Mouse (Mus musculus): Measurements from ENCODE around the gene Tbcd. TPM values are rescaled to one million over a fixed set of nuclear protein-coding genes. Genes with fewer than 3 reads are reported as not detected.

Gene Tbcd
- polyA plus RNA-seq, 1 experiment, result 76.8 TPM

GRCm38 (mm10) chr11:121545398-121546034, 93.8 kb downstream of the Tbcd start:
- DNase-seq, result no peak
- 87% methylated on average over 3 of the region's 3 CpGs for WGBS
- no peak for TF ChIP-seq POLR2A (IDR thresholded peaks at IDR 0.05; ENCODE audit: borderline replicate concordance, insufficient read depth, low read length)
- TF ChIP-seq CTCF (IDR thresholded peaks at IDR 0.05; ENCODE audit: borderline replicate concordance, insufficient read depth, low read depth, low read length), result no peak
- no peak overlapping the region for H3K4me3 ChIP-seq (replicated peaks; ENCODE audit: insufficient read depth, low read depth, low read length)
- peaks cover 27% of the 10 kb centered on the region for H3K4me1 ChIP-seq (ENCODE audit: control insufficient read depth, insufficient read depth, low read length)
- H3K27me3 ChIP-seq (ENCODE audit: control insufficient read depth, insufficient read depth, low read length), result no peaks in the 10 kb centered on the region
- no peak overlapping the region for H3K27ac ChIP-seq (ENCODE audit: insufficient read depth, low read length)

GRCm38 (mm10) chr11:121547234-121547633, 95.5 kb downstream of the Tbcd start:
- H3K27ac ChIP-seq (ENCODE audit: insufficient read depth, low read length), result no peak overlapping the region
- H3K4me3 ChIP-seq (replicated peaks; ENCODE audit: insufficient read depth, low read depth, low read length), result no peak overlapping the region
- peaks cover 27% of the 10 kb centered on the region for H3K4me1 ChIP-seq (ENCODE audit: control insufficient read depth, insufficient read depth, low read length)
- WGBS, result 86% methylated on average over 5 of the region's 5 CpGs
- TF ChIP-seq CTCF (IDR thresholded peaks at IDR 0.05; ENCODE audit: borderline replicate concordance, insufficient read depth, low read depth, low read length) (no peak), POLR2A (IDR thresholded peaks at IDR 0.05; ENCODE audit: borderline replicate concordance, insufficient read depth, low read length) (no peak)
- no peak for DNase-seq
- H3K27me3 ChIP-seq (ENCODE audit: control insufficient read depth, insufficient read depth, low read length), result no peaks in the 10 kb centered on the region

GRCm38 (mm10) chr11:121547925-121548324, 96.2 kb downstream of the Tbcd start:
- H3K27ac ChIP-seq (ENCODE audit: insufficient read depth, low read length), result no peak overlapping the region
- H3K4me1 ChIP-seq (ENCODE audit: control insufficient read depth, insufficient read depth, low read length), result peaks cover 20% of the 10 kb centered on the region
- TF ChIP-seq POLR2A (IDR thresholded peaks at IDR 0.05; ENCODE audit: borderline replicate concordance, insufficient read depth, low read length) (no peak), CTCF (IDR thresholded peaks at IDR 0.05; ENCODE audit: borderline replicate concordance, insufficient read depth, low read depth, low read length) (no peak)
- H3K27me3 ChIP-seq (ENCODE audit: control insufficient read depth, insufficient read depth, low read length), result no peaks in the 10 kb centered on the region
- H3K4me3 ChIP-seq (replicated peaks; ENCODE audit: insufficient read depth, low read depth, low read length), result no peak overlapping the region
- no peak for DNase-seq
- 96% methylated on average over 4 of the region's 4 CpGs for WGBS

- Histone ChIP-seq H3K4me1 (ENCODE audit: control insufficient read depth, insufficient read depth, low read length) (peaks cover 10% of the 10 kb centered on the region), H3K27me3 (ENCODE audit: control insufficient read depth, insufficient read depth, low read length) (no peaks in the 10 kb centered on the region), H3K4me3 (replicated peaks; ENCODE audit: insufficient read depth, low read depth, low read length) (no peak overlapping the region), H3K27ac (ENCODE audit: insufficient read depth, low read length) (no peak overlapping the region)
- WGBS, result 53% methylated on average over 12 of the region's 12 CpGs
- TF ChIP-seq POLR2A (IDR thresholded peaks at IDR 0.05; ENCODE audit: borderline replicate concordance, insufficient read depth, low read length) (no peak), CTCF (IDR thresholded peaks at IDR 0.05; ENCODE audit: borderline replicate concordance, insufficient read depth, low read depth, low read length) (no peak)
- DNase-seq, result no peak
Observed at GRCm38 (mm10) chr11:121548996-121549842, 97.5 kb downstream of the Tbcd start.

- DNase-seq, result no peak
- no peak for TF ChIP-seq POLR2A (IDR thresholded peaks at IDR 0.05; ENCODE audit: borderline replicate concordance, insufficient read depth, low read length)
- TF ChIP-seq CTCF (IDR thresholded peaks at IDR 0.05; ENCODE audit: borderline replicate concordance, insufficient read depth, low read depth, low read length), result no peak
- Histone ChIP-seq H3K4me1 (ENCODE audit: control insufficient read depth, insufficient read depth, low read length) (0 out of 2 replicates have a peak, but pooled peaks cover 5% of the 10 kb centered on the region), H3K27ac (ENCODE audit: insufficient read depth, low read length) (no peak overlapping the region), H3K27me3 (ENCODE audit: control insufficient read depth, insufficient read depth, low read length) (no peaks in the 10 kb centered on the region), H3K4me3 (replicated peaks; ENCODE audit: insufficient read depth, low read depth, low read length) (no peak overlapping the region)
- WGBS, result 60% methylated on average over 17 of the region's 17 CpGs
Observed at GRCm38 (mm10) chr11:121549843-121550647, 98.3 kb downstream of the Tbcd start.

- Histone ChIP-seq H3K4me1 (ENCODE audit: control insufficient read depth, insufficient read depth, low read length) (0 out of 2 replicates have a peak, but pooled peaks cover 5% of the 10 kb centered on the region), H3K27me3 (ENCODE audit: control insufficient read depth, insufficient read depth, low read length) (no peaks in the 10 kb centered on the region), H3K4me3 (replicated peaks; ENCODE audit: insufficient read depth, low read depth, low read length) (no peak overlapping the region), H3K27ac (ENCODE audit: insufficient read depth, low read length) (no peak overlapping the region)
- DNase-seq, result no peak
- TF ChIP-seq POLR2A (IDR thresholded peaks at IDR 0.05; ENCODE audit: borderline replicate concordance, insufficient read depth, low read length) (no peak), CTCF (IDR thresholded peaks at IDR 0.05; ENCODE audit: borderline replicate concordance, insufficient read depth, low read depth, low read length) (no peak)
- WGBS, result 81% methylated on average over 5 of the region's 5 CpGs
Observed at GRCm38 (mm10) chr11:121551206-121551799, 99.6 kb downstream of the Tbcd start.

- TF ChIP-seq CTCF (IDR thresholded peaks at IDR 0.05; ENCODE audit: borderline replicate concordance, insufficient read depth, low read depth, low read length), result no peak
- no peak overlapping the region for H3K27ac ChIP-seq (ENCODE audit: insufficient read depth, low read length)
- WGBS, result 55% methylated on average over 4 of the region's 4 CpGs
- H3K4me1 ChIP-seq (ENCODE audit: control insufficient read depth, insufficient read depth, low read length), result 0 out of 2 replicates have a peak, but pooled peaks cover 5% of the 10 kb centered on the region
- no peaks in the 10 kb centered on the region for H3K27me3 ChIP-seq (ENCODE audit: control insufficient read depth, insufficient read depth, low read length)
- H3K4me3 ChIP-seq (replicated peaks; ENCODE audit: insufficient read depth, low read depth, low read length), result no peak overlapping the region
- no peak for DNase-seq
Observed at GRCm38 (mm10) chr11:121552167-121552566, 100.4 kb downstream of the Tbcd start.

Data from cerebellum, adult 2 months (tissue).